Mouse (Mus musculus): ENCODE measurements around the gene Mprip.

DNA sequence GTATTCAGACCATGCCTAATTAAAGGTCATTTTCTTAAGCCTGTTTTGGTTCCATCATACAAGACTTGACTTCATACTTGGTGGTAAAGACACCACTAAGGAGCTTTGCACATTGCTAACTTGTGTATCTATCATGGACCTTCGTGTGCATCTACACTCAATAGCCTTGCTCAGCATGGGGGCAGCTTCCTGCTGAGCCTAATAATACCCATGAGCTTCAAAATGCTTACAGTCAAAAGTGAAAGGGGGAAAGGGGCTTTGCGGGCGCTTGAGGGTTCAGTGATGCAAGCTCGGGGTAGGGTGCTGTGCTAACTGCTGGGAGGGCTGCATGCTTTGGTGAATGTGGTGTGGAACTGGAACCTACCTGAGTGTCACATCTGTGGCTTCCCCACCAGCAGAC, 95.2 kb downstream of the Mprip start:
- TF ChIP-seq CTCF (IDR thresholded peaks at IDR 0.05; ENCODE audit: low read depth) (no peak), EP300 (optimal IDR thresholded peaks at IDR 0.05) (no peak)

Data from stomach, postnatal 0 days (tissue).